Mouse (Mus musculus) thymus, adult 2 months (tissue): ENCODE results near the gene Syt5. TPM values are rescaled to one million over a fixed set of nuclear protein-coding genes. Genes with fewer than 3 reads are reported as not detected.
"Not testable (repeated sequence)": the region's sequence is repeated elsewhere in the genome, so short reads cannot be mapped to it uniquely, and the experiment has no call there.

Experiments used
- DNase-seq: peaks from one replicate; pipeline ENCODE4 v3.0.0; 2021
- H3K27ac ChIP-seq: fragments of 200-500 bp; 2 replicates; pipeline ENCODE4 v1.5.1; 2012; ENCODE audit warnings: low read length, control low read depth; ENCODE audit not compliant: control insufficient read depth, insufficient read depth
- H3K27me3 ChIP-seq: fragments of 200-500 bp; 2 replicates; pipeline ENCODE4 v1.6.1; 2012; ENCODE audit warnings: mild to moderate bottlenecking, low read length, moderate library complexity, mixed read lengths; ENCODE audit not compliant: control insufficient read depth, insufficient read depth
- H3K36me3 ChIP-seq: fragments of 200-500 bp; 2 replicates; pipeline ENCODE4 v1.6.1; 2012; ENCODE audit warnings: mild to moderate bottlenecking, low read length, moderate library complexity; ENCODE audit not compliant: control insufficient read depth, insufficient read depth
- H3K4me1 ChIP-seq: fragments of 200-500 bp; replicated peaks from 2 replicates; pipeline ENCODE4 v1.6.1; 2012; ENCODE audit warnings: low read length; ENCODE audit not compliant: control insufficient read depth, insufficient read depth
- H3K4me3 ChIP-seq: fragments of 200-500 bp; 2 replicates; pipeline ENCODE4 v1.5.1; 2012; ENCODE audit warnings: mild to moderate bottlenecking, low read length, control low read depth, moderate library complexity; ENCODE audit not compliant: control insufficient read depth, insufficient read depth
- CTCF ChIP-seq: fragments of 200-500 bp; IDR thresholded peaks from 2 replicates; pipeline ENCODE4 v1.5.1; 2012; ENCODE audit warnings: mild to moderate bottlenecking, control low read depth, low read length, moderate library complexity, borderline replicate concordance; ENCODE audit not compliant: control insufficient read depth, poor library complexity, insufficient read depth; ENCODE audit errors: extremely low read depth
- POLR2A ChIP-seq: fragments of 200-500 bp; IDR thresholded peaks from 2 replicates; pipeline ENCODE4 v1.6.1; 2012; ENCODE audit warnings: mild to moderate bottlenecking, low read length, control low read depth, moderate library complexity; ENCODE audit not compliant: control insufficient read depth, poor library complexity, insufficient read depth; ENCODE audit errors: extremely low read depth
- WGBS: fragments of 180-500 bp; shearing (Covaris S2); methylation state at CpG from one replicate; pipeline ENCODE4 v1.1.7; 2018; 5-methylcytosine and 5-hydroxymethylcytosine counted together
- polyA plus RNA-seq: library from polyadenylated mRNA; depleted of rRNA; stranded (reverse); fragments of >200 nt; gene quantifications from 2 replicates; pipeline ENCODE4 v1.2.3, GENCODE M21; 2012; rRNA removed

Syt5 gene
- polyA plus RNA-seq, result 0.39 and 0.54 TPM in 2 replicates

GRCm38 (mm10) chr7:4547221-4547641 lies at the start of gene Syt5:
Gene Syt5 (minus strand): TSS chr7:4547541.
- H3K4me3 ChIP-seq, result no peak within 1 kb of the TSS
- 10% methylated on average over 33 of the region's 33 CpGs for WGBS
- TF ChIP-seq POLR2A (no peak), CTCF (no peak)

GRCm38 (mm10) chr7:4597046-4597445 lies 49.7 kb upstream of the Syt5 start:
- H3K27ac ChIP-seq, H3K4me1 ChIP-seq, H3K36me3 ChIP-seq, H3K27me3 ChIP-seq, H3K4me3 ChIP-seq, DNase-seq: not testable (repeated sequence)
- 34% methylated on average over 4 of the region's 4 CpGs for WGBS

More at GRCm38 (mm10) chr7:4547221-4547641, at the start of gene Syt5:
- Histone ChIP-seq H3K27ac (no peak within 1 kb of the TSS), H3K27me3 (no peaks in the 10 kb centered on the region; the same call in 1 of the 2 replicates), H3K4me1 (peaks cover 2% of the 10 kb centered on the region), H3K36me3 (no peaks in the 10 kb centered on the region)
- no peak for DNase-seq

GRCm38 (mm10) chr7:4581481-4581880 lies 34.1 kb upstream of the Syt5 start:
- not testable (repeated sequence) for H3K4me1 ChIP-seq, H3K27ac ChIP-seq, H3K27me3 ChIP-seq, DNase-seq, H3K4me3 ChIP-seq, H3K36me3 ChIP-seq
- 56% methylated on average over 3 of the region's 3 CpGs for WGBS

- H3K27me3 ChIP-seq, DNase-seq, H3K36me3 ChIP-seq, H3K4me1 ChIP-seq, H3K27ac ChIP-seq, H3K4me3 ChIP-seq: not testable (repeated sequence)
- 39% methylated on average over 2 of the region's 2 CpGs for WGBS
Observed at GRCm38 (mm10) chr7:4572361-4572760, 25.0 kb upstream of the Syt5 start.

GRCm38 (mm10) chr7:4562660-4563059 lies 15.3 kb upstream of the Syt5 start:
- 95% methylated on average over 3 of the region's 3 CpGs for WGBS
- DNase-seq, result no peak
- H3K27me3 ChIP-seq, result no peaks in the 10 kb centered on the region
- no peaks in the 10 kb centered on the region for H3K36me3 ChIP-seq
- H3K27ac ChIP-seq, result no peak overlapping the region
- no peak for TF ChIP-seq POLR2A
- no peak for TF ChIP-seq CTCF
- H3K4me3 ChIP-seq, result no peak overlapping the region
- H3K4me1 ChIP-seq, result no peaks in the 10 kb centered on the region

GRCm38 (mm10) chr7:4557167-4557560 lies 9.8 kb upstream of the Syt5 start:
- no peak for DNase-seq
- Histone ChIP-seq H3K4me1 (no peaks in the 10 kb centered on the region), H3K27me3 (no peaks in the 10 kb centered on the region), H3K36me3 (no peaks in the 10 kb centered on the region), H3K27ac (no peak overlapping the region), H3K4me3 (no peak overlapping the region)
- 79% methylated on average over 6 of the region's 6 CpGs for WGBS
- TF ChIP-seq POLR2A, result no peak
- TF ChIP-seq CTCF, result no peak

GRCm38 (mm10) chr7:4556256-4557166 lies 9.2 kb upstream of the Syt5 start:
- Histone ChIP-seq H3K4me3 (no peak overlapping the region), H3K27ac (no peak overlapping the region), H3K36me3 (no peaks in the 10 kb centered on the region), H3K4me1 (no peaks in the 10 kb centered on the region), H3K27me3 (no peaks in the 10 kb centered on the region)
- TF ChIP-seq CTCF (peak; percentile 61; the same call in 1 of the 2 replicates), POLR2A (no peak)
- peak; percentile 68 for DNase-seq
- WGBS, result 22% methylated on average over 15 of the region's 15 CpGs
